Mouse (Mus musculus) thymus, adult 2 months (tissue): ENCODE results near the gene Urgcp.

Experiments used
- CTCF ChIP-seq: fragments of 200-500 bp; IDR thresholded peaks from 2 replicates; pipeline ENCODE4 v1.5.1; 2012; ENCODE audit warnings: mild to moderate bottlenecking, control low read depth, low read length, moderate library complexity, borderline replicate concordance; ENCODE audit not compliant: control insufficient read depth, poor library complexity, insufficient read depth; ENCODE audit errors: extremely low read depth
- POLR2A ChIP-seq: fragments of 200-500 bp; IDR thresholded peaks from 2 replicates; pipeline ENCODE4 v1.6.1; 2012; ENCODE audit warnings: mild to moderate bottlenecking, low read length, control low read depth, moderate library complexity; ENCODE audit not compliant: control insufficient read depth, poor library complexity, insufficient read depth; ENCODE audit errors: extremely low read depth

GRCm38 (mm10) chr11:5734323-5734722 is 27.9 kb downstream of the Urgcp start:
- TF ChIP-seq CTCF (no peak), POLR2A (no peak)
